Mouse (Mus musculus): Measurements from ENCODE around the gene Arhgap25.
"Not testable (repeated sequence)": the region's sequence is repeated elsewhere in the genome, so short reads cannot be mapped to it uniquely, and the experiment has no call there.

Gene Arhgap25

DNA sequence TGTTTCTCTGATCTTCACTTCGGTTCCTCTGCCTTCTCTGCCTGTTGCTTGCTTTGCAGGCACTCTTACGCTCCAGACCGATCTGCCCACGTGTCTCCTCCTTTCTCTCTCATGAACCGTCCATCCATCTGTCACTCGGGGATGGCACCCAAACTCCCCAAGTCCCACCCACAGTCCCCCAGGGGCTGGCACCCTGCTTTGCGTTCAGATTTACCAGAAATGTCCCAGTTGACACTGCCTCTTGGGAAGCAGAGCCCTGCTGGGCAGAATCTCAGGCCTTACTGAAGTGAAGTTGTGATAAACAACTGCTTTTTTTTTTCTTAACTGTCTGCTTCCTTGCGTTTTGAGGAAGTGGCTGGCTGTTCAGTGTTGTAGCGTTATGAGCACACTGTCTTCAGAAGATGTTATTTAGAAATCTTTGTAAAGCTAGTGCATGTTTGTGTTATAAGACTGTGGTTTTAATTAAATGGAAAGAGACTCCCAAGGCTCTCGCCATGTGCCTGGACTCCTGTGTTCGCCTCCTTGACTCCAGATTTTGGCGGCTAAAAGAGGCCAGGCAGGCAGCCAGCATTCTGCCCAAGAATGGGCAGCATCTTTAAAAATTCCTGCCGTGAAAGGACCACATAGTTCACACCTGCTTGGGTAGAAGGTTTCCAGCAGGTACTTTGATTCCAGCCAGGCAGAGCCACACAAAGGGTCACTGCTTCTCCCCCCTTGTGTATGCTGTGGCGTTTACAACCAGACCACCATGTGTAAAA lies at the start of gene Arhgap25:
Arhgap25 (minus strand) TSS at position 307 of the 758 bp plus-strand sequence.
- peak; percentile 81 for DNase-seq

GRCm38 (mm10) chr6:87582456-87582855 lies 49.4 kb upstream of the Arhgap25 start:
- DNase-seq = no peak

DNA sequence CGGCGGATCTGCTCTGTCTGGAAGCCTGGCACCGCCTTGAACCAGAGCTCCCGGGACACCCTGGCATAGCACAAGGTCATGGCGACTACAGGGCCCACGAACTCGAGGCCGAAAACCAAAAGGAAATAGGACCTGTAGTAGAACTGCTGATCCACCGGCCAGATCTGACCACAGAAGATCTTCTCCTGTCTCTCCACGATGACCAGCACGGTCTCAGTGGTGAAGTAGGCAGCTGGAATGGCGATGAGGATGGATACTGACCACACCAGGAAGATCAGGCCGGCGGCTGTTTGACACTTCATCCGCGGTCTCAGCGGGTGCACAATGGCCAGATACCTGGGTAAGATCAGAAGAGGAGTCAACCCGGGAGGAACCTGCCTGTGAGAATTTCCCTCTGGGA lies 48.5 kb upstream of the Arhgap25 start:
- DNase-seq = no peak

GRCm38 (mm10) chr6:87581071-87581470 lies 48.0 kb upstream of the Arhgap25 start:
- DNase-seq = no peak

DNA sequence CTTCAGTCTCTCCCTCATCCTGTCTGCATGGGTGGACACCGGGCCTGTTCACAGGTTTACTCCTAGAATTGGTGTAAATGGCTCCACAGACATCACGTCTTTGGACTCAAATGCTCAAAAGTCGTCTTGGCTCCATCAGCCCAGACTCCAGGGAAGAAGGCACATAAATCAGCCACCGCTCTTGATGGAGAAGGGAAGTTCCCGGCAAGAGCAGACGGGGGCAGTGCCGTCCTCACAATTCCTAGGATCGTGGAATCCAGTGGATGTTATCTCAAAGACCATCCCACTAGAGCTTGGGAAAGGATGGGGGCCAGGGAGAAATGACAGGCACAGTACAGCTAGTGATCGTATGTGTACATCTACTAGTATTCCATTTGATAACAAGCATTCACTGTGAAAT lies 45.2 kb upstream of the Arhgap25 start:
- no peak for DNase-seq

DNA sequence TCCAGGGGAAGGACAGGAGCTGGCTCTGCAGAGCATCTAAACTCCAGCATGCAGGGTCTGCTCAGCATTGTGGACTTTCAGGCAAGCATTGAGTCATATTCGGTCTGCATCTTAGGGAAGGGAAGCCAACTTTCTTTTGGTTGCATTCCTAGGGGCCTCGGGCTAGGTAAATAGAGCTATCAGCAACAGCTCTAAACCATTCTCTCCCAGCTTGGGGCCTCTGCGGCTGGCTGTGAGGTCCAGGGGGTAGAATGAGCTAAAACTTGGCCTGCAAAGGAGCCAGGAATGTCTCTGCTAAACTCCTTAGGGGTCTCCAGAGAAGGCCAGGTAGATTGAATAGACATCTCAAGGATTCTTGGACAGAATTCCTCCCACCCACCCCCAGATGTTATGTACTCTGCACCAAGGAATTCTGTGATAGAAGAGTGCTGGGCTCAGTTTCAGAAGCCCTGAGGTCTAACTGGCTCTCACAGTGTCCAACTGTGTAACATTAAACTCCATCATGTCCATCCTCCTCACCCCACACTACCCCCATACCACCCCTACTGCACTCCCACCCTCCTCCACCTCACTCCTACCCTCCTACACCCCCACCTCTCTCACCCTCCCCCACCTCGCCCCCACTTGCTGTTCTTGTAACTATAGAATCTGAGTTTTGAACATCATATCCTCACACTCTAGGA lies 43.7 kb upstream of the Arhgap25 start:
- no peak for DNase-seq

DNA sequence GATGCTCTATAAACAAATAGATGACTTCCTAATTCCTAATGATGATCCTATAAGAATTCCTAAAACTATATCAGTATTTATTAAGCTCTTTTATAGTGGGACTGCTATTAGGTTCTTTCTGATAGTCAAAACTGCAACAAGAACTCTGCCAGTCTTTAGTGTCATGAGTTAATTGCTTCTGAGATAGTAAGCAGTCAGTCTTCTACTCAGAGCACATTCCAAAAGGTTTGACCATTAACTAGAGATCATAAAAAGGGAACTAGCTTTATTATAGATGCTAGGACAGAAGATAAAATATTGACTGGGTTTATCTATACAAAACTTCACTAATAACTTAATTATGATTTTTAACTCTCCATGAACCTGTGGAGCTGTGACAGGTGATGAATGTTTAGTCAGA lies 38.8 kb upstream of the Arhgap25 start:
- not testable (repeated sequence) for DNase-seq

DNA sequence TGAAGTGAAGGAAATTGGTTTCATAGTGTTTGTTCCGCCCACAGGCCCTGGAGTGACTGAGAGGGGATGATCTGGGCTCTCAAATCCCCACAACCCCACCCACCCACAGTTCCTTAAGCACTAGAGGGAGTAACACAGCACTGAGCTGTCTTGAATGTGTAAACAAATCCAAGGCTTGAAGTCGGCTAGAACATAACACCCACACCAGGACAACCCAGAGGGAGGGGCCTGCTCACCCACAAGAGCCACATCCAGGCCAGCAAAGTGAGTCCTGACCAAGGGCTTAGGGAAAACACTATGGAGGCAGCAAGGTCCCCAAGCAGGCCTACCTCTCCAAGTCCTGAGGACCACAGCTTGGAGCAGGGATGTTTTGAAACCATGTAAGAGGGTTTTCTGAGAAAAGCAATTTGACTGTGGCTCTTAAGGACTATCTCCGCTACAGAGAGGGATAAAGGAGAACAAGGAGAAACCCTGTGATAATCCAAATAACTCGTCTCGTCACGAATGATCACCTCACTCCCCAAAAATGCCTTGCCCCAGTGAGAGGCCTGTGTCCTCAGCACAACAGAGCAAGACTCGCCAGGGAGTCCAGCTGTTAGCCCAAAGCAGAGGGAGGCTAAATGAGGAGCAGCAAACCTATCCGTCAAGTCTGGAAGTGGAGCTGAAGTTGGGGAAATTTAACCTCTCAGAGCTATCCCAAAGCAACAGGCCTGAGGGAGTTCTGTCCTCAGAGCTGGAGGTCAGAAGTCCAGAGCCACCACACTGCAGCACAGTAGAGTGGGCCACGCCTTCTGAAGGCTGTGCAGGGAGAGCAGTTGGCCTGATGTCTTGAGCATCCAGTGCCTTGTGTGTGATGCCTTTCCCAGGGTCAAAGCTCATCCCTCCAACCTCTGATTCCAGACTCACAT lies 34.9 kb upstream of the Arhgap25 start:
- no peak for DNase-seq

GRCm38 (mm10) chr6:87565166-87565565 lies 32.1 kb upstream of the Arhgap25 start:
- no peak for DNase-seq

DNA sequence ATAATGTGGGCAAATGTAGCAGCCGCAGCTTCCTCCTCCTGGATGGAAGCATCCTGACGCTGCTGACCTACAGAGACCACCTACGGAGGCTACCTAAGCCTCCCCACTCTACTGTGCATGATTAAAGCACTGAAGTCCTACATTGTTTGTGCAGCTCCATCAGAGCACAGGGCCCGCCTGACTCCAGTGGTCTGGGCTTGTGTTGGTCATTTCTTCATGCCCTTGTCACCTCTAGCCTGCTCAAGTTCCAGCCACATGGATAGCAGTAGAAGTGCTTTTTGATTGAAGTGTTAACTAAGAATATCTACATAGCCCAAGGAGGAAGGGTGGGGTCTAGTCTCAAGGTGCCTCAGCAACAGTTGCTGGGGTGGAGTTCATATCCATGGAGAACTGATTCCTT lies 31.3 kb upstream of the Arhgap25 start:
- DNase-seq = no peak

DNA sequence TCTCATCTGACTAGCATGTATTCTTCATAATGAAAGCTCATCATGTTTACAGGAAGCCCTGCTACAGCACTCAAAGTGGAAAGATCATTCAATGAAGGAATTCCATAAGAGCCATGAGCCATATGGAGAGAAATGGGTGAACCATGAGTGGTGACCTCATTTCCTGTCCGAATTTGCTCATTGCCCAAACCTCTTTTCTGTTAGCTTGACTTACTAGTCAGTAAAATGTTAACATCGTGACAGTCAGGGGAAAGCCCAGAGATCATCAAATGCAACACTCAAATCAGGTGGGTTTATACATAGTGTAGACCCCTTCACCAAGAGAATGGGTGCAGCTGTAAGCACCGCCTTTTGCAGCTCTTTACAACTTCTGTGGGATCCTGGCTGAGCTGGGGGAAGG lies 20.7 kb upstream of the Arhgap25 start:
- no peak for DNase-seq

DNA sequence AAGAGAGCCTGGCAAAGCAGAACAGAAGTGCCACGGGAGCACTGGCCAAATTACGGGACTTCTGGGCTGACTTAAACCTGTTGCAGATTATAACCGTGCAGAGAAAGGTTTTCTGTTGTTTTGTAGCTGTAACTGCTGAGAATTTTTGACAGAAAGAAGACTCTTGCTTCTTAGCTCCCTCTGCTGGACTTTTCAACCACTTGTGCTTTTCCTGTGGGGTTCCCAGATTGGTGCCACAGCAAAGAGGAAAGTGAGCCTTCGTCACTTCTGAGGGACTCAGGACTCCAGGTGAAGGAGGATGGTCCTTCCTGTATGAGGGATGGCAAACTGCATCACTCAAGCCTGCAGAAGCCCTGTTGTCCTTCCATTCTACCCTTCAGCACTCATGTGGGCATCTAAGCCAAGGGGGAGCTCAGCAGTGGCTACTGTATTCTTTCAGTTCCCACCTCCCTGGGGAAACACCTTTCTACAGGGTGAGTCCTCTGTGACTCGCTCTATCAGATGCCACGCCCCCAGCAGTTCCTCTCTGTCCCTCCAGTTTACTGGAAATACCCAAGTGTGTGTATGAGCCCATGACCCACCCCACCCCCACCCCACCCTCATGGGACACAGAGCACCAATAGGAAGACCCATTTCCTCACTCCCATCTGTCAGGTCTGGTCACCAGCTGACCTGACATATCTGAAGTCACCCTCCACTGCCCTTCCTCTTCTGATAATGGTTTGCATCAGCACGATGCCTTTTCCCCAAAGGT lies 19.2 kb upstream of the Arhgap25 start:
- peak; percentile 57 for DNase-seq

DNA sequence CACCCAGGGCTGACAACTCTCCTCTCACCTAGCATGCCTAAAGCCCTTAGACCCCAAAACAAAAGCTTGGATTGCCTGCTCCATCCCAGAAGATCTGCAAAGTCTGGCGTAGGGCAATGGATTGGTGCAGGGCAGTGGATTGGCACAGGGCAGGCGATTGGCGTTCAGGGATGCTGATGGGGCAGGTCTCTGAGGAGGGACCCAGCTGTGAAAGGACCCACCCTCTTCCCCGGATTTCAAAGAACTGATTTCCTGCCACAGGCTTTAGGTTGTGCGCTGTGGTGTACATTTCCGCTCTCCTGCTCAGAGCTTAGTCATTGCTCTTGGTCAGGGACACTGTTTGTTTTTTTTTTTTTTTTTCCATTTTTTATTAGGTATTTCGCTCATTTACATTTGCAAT lies 14.8 kb upstream of the Arhgap25 start:
- DNase-seq = peak; percentile 75

DNA sequence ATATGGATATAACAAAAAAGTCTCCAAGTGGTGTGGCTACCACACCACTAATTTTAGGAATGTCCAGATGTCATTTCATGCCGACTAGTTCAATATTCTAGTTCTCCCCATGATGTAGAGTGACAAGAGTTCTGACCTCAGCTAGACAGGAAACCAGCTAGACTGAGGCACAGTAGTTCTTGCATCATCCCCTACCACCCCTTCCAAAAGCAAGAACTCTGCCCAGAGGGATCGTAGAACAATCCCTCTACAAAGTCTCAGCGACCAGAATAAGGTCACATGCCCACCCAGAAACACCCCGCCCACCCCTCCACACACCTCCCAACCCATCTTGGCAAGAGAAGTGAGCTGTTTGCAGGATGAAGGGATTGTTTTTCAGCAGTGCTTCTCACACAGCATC lies 14.4 kb upstream of the Arhgap25 start:
- DNase-seq = no peak

DNA sequence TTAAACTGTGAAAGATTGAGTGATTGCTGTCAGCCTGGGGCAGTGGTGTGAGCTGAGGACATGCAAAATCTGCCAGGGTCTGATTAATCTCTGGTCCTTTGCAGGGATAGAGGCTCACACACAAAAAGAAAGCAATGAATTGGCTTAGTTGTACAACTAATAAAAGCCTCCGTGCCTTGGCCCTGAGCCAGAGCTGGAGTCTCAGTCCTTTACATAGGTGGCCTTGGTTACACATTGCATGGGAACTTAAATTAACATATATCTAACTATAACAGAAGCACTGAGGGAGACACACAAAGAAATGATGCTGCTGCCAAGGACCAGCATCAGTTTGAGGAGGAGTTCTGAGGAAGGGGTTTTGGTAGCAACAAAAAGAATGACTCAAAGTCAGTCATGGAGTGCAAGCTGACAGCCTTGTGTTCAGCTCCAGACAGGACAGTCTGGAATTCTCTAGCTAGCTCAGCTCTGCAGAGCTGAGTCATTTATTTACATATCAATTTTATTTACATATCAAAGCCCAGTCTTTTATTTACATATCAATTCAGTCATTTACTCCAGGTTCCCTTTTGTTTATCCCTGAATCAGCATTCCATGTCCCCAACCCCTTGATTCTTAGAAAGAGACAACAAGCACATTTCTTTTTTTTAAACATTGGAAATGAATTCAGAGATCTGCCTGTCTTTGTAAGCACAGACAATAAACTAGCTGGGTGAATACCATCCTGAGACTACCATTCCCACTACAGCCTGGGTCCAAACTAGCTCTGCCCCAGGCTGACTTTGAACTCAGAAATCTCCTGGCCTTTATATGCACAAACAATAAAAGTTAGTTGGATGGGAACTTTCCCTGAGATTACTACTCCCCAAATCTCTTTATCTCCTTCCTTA lies 12.5 kb upstream of the Arhgap25 start:
- no peak for DNase-seq

DNA sequence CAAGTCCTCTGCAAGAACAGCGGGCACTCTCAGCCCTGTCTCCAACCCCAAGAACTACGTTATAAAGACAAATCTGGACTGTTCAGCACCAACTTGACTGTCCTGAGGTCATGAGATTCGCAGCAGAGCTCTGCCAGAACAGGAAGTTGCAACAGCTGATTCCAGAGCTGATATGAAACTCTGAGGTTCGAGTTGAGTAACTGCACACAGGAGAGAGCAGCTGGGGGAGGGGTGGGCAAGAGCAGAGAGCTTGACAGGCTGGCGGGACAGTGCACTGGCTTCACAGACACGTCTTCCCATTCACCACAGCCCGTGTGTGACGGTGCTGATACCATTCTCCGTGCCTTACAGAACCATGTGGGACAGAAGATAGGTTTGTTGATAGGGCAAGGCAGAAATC lies 9.0 kb upstream of the Arhgap25 start:
- peak; percentile 85 for DNase-seq

- DNase-seq = peak; percentile 65
These were observed 8.1 kb upstream of the Arhgap25 start for GRCm38 (mm10) chr6:87541171-87541571.

- no peak for DNase-seq
These were observed 5.6 kb upstream of the Arhgap25 start for GRCm38 (mm10) chr6:87538376-87539270.

GRCm38 (mm10) chr6:87537678-87538077 lies 4.6 kb upstream of the Arhgap25 start:
- DNase-seq = no peak

- no peak for DNase-seq
These were observed 3.2 kb upstream of the Arhgap25 start for GRCm38 (mm10) chr6:87536270-87536669.

GRCm38 (mm10) chr6:87535651-87536050 lies 2.6 kb upstream of the Arhgap25 start:
- no peak for DNase-seq

Data from thymus, postnatal 25 days (tissue).